Mouse (Mus musculus): ENCODE measurements around the gene Hist2h2aa1. TPM values are rescaled to one million over a fixed set of nuclear protein-coding genes. Genes with fewer than 3 reads are reported as not detected.
"Not testable (repeated sequence)": the region's sequence is repeated elsewhere in the genome, so short reads cannot be mapped to it uniquely, and the experiment has no call there.

Hist2h2aa1 gene
- polyA plus RNA-seq, 1 experiment from 2014 or later = 17.4 TPM

DNA sequence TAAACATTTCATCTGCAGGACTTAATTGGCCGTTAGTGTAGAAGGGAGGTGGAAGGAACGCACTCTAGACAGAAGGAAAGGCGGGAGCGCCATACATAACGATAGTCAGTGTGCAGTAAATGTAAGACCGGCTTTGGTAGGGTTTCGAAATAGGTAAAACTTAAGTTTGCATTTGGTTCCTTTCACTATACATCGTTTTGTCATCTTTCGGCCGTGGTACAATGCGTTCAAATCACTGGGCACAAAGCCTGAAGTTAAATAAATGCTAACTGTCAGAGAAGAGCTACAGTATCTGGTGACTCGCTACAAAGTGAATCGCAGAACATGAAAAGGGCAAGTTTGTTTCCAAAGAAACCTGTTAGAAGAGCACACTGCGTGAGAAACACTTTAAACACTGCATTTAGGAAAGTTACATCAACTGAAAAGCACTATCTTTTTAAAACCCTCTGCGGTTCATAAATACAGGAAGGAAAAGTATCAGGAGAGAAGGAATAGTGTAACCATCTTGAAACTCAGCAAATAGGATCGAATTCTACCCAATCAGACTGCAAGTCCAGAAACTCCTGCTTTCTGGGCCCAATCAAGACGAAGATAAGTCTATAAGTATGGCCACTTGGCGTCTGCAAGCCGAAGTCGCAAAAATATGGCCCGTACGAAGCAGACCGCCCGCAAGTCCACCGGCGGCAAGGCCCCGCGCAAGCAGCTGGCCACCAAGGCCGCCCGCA lies 22.9 kb downstream of the Hist2h2aa1 start, which contains the start of gene Hist2h3b:
Hist2h3b (plus strand) TSS at position 604 of the 725 bp plus-strand sequence.
- H3K9ac ChIP-seq (ENCODE audit: low read length) = peak within 1 kb of the TSS; percentile 81
- H3K4me2 ChIP-seq = peak within 1 kb of the TSS; percentile 82
- H3K27ac ChIP-seq (ENCODE audit: low read depth, low read length) = peak within 1 kb of the TSS; percentile 97
- DNase-seq (ENCODE audit: low spot score, missing footprints) (peak; percentile 97), ATAC-seq (ENCODE audit: low FRiP score) (peak; percentile 62)
- no peaks in the 10 kb centered on the region for H3K27me3 ChIP-seq (ENCODE audit: control insufficient read depth, insufficient read depth, low read length)
- 26% methylated on average over 28 of the region's 30 CpGs for WGBS
- peaks cover 16% of the 10 kb centered on the region for H3K4me1 ChIP-seq (ENCODE audit: control insufficient read depth, insufficient read depth, low read length)
- H3K36me3 ChIP-seq (ENCODE audit: control insufficient read depth, insufficient read depth, low read length) = no peaks in the 10 kb centered on the region
- peak within 1 kb of the TSS; percentile 40 for H3K4me3 ChIP-seq (ENCODE audit: low read depth, low read length)
- H3K9me3 ChIP-seq (ENCODE audit: control insufficient read depth, low read length) = no peaks in the 10 kb centered on the region

DNA sequence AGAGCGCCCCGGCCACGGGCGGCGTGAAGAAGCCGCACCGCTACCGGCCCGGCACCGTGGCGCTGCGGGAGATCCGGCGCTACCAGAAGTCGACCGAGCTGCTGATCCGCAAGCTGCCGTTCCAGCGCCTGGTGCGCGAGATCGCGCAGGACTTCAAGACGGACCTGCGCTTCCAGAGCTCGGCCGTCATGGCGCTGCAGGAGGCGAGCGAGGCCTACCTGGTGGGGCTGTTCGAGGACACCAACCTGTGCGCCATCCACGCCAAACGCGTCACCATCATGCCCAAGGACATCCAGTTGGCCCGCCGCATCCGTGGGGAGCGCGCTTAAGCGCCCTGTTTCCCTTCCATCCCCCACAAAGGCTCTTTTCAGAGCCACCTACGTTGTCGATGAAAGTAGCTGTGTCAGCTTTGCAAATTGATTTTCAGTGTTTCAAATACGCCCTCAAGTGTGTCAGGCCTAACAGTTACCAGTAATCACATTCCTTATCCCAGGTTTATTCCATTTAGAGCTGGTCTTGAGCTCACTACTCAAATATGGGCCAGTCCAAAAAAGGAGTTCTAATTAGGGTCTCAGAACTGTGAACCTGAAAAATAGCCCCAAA lies 23.6 kb downstream of the Hist2h2aa1 start:
- 0% methylated on average over 12 of the region's 44 CpGs for WGBS
- H3K4me3 ChIP-seq (ENCODE audit: low read depth, low read length) = peak overlapping the region; percentile 40
- peak overlapping the region; percentile 97 for H3K27ac ChIP-seq (ENCODE audit: low read depth, low read length)
- DNase-seq (ENCODE audit: low spot score, missing footprints) (peak; percentile 97), ATAC-seq (ENCODE audit: low FRiP score) (peak; percentile 62)
- peak overlapping the region; percentile 82 for H3K4me2 ChIP-seq
- not testable (repeated sequence) for H3K36me3 ChIP-seq (ENCODE audit: control insufficient read depth, insufficient read depth, low read length); H3K27me3 ChIP-seq (ENCODE audit: control insufficient read depth, insufficient read depth, low read length); H3K9me3 ChIP-seq (ENCODE audit: control insufficient read depth, low read length)
- H3K4me1 ChIP-seq (ENCODE audit: control insufficient read depth, insufficient read depth, low read length) = peaks cover 14% of the 10 kb centered on the region
- peak overlapping the region; percentile 81 for H3K9ac ChIP-seq (ENCODE audit: low read length)

DNA sequence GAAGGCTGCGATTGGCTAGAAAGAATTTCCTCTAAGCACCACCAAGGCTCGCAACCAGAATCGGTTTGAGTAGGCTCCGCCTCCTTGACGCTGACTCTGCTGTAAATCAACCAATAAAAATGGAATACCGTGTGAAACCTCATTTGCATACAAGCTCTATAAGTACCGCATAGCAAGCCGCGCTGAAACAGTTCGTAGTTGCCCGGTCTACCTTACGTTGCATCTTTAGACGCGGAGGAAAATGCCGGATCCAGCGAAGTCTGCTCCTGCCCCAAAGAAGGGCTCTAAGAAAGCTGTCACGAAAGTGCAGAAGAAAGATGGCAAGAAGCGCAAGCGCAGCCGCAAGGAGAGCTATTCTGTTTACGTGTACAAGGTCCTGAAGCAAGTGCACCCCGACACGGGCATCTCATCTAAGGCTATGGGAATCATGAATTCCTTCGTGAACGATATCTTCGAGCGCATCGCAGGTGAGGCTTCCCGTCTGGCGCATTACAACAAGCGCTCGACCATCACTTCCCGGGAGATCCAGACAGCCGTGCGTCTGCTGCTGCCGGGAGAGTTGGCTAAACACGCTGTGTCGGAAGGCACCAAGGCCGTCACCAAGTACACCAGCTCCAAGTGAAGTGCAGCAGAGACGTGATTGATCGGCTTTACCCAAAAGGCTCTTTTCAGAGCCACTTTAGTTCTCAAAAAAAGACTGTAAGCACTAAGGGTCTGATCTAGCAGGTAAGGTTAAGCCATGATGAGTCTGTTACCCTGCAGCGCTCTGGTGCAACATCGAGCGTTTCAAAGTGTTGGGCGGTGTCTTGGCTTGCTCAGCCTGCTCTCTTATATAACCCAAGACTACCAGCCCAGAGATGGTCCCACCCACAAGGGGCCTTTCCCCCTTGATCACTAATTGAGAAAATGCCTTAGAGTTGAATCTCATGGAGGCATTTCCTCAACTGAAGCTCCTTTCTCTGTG lies 24.5 kb downstream of the Hist2h2aa1 start, which contains the start of gene Hist2h2bb:
Hist2h2bb (plus strand) TSS at position 242 of the 964 bp plus-strand sequence.
- Histone ChIP-seq H3K9me3 (ENCODE audit: control insufficient read depth, low read length) (no peaks in the 10 kb centered on the region), H3K27ac (ENCODE audit: low read depth, low read length) (peak within 1 kb of the TSS; percentile 97), H3K9ac (ENCODE audit: low read length) (peak within 1 kb of the TSS; percentile 81), H3K27me3 (ENCODE audit: control insufficient read depth, insufficient read depth, low read length) (no peaks in the 10 kb centered on the region), H3K36me3 (ENCODE audit: control insufficient read depth, insufficient read depth, low read length) (no peaks in the 10 kb centered on the region), H3K4me1 (ENCODE audit: control insufficient read depth, insufficient read depth, low read length) (peaks cover 6% of the 10 kb centered on the region), H3K4me3 (ENCODE audit: low read depth, low read length) (peak within 1 kb of the TSS; percentile 40), H3K4me2 (peak within 1 kb of the TSS; percentile 82)
- DNase-seq (ENCODE audit: low spot score, missing footprints) (peak; percentile 100), ATAC-seq (ENCODE audit: low FRiP score) (peak; percentile 98)
- under 1% methylated on average over 45 of the region's 45 CpGs for WGBS

DNA sequence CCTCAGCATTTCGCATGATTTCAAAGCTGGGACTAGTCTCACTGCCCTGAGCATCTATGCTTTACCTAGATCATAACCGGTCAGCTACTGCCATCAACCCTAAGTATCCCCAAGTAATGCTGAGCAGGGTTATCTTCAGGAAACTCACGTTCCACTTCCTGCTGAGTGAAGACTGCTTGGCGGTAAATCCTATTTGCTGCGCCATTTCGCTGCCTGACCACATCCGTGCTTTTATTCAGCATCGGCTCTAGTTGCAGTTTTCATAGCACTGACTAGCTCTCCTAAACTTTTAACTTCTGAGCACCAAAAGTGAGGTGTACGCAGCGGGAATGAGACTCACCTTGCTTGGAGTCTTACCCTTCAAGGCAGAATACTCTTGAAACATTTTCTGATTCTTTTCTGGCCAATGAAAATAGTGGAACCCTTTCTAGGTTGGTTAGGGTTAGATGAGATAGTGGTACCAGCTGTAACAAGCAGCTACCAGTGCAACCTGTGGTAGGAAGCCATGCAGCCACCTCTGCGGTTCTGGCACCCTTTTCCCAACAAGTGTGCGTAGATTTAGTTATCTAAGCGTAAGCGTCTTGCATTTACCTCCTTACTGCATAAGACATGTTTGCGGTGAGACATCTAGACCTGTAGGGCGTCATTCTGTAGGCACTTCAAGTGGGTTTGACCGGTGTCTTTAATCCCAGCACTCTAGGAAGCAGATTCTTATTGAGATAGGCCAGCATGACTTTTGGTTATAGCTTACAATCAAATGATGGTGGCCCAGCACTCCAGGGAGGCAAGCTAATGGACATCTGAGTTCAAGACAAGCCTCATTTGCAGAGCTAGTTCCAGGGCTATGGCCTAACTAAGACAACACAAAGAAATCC lies 28.5 kb downstream of the Hist2h2aa1 start:
- ATAC-seq (ENCODE audit: low FRiP score) (no peak), DNase-seq (ENCODE audit: low spot score, missing footprints) (no peak)
- Histone ChIP-seq H3K27me3 (ENCODE audit: control insufficient read depth, insufficient read depth, low read length) (no peaks in the 10 kb centered on the region), H3K4me1 (ENCODE audit: control insufficient read depth, insufficient read depth, low read length) (peaks cover 2% of the 10 kb centered on the region), H3K4me2 (no peak overlapping the region), H3K36me3 (ENCODE audit: control insufficient read depth, insufficient read depth, low read length) (no peaks in the 10 kb centered on the region), H3K9ac (ENCODE audit: low read length) (no peak overlapping the region), H3K4me3 (ENCODE audit: low read depth, low read length) (no peak overlapping the region), H3K9me3 (ENCODE audit: control insufficient read depth, low read length) (no peaks in the 10 kb centered on the region), H3K27ac (ENCODE audit: low read depth, low read length) (no peak overlapping the region)
- 91% methylated on average over 17 of the region's 17 CpGs for WGBS

DNA sequence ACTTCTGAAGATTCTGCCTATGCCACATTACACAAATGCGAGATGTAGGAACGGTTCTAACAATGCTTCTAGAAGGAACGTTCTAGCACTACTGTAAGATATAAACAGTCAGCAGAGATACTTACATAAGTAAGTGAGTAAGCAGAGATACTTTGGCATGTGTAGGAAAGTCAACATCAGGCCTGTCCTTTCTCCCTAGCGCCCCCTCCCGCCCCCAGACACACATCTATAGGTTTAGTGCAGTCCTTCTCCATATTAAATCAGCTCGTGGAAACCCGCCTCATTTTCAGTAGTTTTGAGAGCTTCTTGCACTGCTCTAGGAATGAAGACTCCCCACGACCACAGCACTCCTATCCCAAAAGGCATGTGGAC lies 32.1 kb downstream of the Hist2h2aa1 start:
- WGBS = 15% methylated on average over 8 of the region's 8 CpGs
- no peak overlapping the region for H3K27ac ChIP-seq (ENCODE audit: low read depth, low read length)
- peak overlapping the region; percentile 68 for H3K4me2 ChIP-seq
- peaks cover 2% of the 10 kb centered on the region for H3K4me1 ChIP-seq (ENCODE audit: control insufficient read depth, insufficient read depth, low read length)
- H3K27me3 ChIP-seq (ENCODE audit: control insufficient read depth, insufficient read depth, low read length) = no peaks in the 10 kb centered on the region; the same call in 1 of the 2 replicates
- DNase-seq (ENCODE audit: low spot score, missing footprints) (no peak), ATAC-seq (ENCODE audit: low FRiP score) (no peak)
- H3K9me3 ChIP-seq (ENCODE audit: control insufficient read depth, low read length) = no peaks in the 10 kb centered on the region
- no peaks in the 10 kb centered on the region for H3K36me3 ChIP-seq (ENCODE audit: control insufficient read depth, insufficient read depth, low read length)
- H3K9ac ChIP-seq (ENCODE audit: low read length) = peak overlapping the region; percentile 61; the same call in 1 of the 2 replicates
- H3K4me3 ChIP-seq (ENCODE audit: low read depth, low read length) = peak overlapping the region; percentile 36

DNA sequence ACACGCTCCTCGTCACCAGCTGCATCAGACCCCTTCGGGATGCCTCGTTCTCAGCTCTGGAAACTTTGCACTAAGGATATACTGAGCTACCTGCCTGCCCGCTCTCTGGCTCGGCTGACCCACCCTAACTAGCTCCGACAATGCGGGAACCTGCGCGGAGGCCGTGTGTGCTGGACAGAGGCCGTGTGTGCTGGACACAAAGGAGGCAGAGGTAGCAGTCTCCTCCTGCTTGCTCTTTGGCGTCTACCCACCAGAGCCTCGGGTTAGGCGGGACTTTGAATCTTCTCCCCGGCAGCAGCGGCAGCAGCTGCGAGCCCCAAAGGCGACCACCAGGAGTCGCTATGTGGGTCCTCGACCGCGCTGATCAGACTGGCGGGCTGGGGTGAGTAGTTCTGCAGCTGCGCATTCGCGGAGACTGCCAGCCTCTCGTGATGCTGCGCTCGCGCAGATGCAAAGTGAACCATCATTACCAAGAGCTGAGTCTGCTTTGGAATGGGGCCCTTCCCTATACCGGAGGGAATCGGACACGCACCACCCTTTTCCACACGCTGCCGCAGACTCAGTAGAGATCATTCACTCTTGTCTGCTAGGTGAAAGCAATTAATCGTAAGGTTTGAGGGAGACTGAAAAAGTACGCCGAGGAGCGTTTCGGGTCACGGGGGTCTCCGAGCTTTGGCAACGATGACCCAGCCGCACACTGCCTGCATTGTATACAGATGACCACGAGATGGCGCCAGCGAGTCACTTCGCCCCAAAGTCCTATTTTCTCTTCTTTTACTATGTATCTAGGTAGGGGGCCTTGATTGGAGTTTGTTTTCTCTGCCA lies 32.7 kb downstream of the Hist2h2aa1 start:
- H3K4me3 ChIP-seq (ENCODE audit: low read depth, low read length) = peak overlapping the region; percentile 36
- no peaks in the 10 kb centered on the region for H3K9me3 ChIP-seq (ENCODE audit: control insufficient read depth, low read length)
- H3K4me2 ChIP-seq = peak overlapping the region; percentile 68
- WGBS = under 1% methylated on average over 49 of the region's 49 CpGs
- H3K27ac ChIP-seq (ENCODE audit: low read depth, low read length) = peak overlapping the region; percentile 63
- DNase-seq (ENCODE audit: low spot score, missing footprints) (peak; percentile 99), ATAC-seq (ENCODE audit: low FRiP score) (peak; percentile 96)
- H3K4me1 ChIP-seq (ENCODE audit: control insufficient read depth, insufficient read depth, low read length) = peaks cover 2% of the 10 kb centered on the region
- no peaks in the 10 kb centered on the region for H3K36me3 ChIP-seq (ENCODE audit: control insufficient read depth, insufficient read depth, low read length)
- no peaks in the 10 kb centered on the region; the same call in 1 of the 2 replicates for H3K27me3 ChIP-seq (ENCODE audit: control insufficient read depth, insufficient read depth, low read length)
- H3K9ac ChIP-seq (ENCODE audit: low read length) = peak overlapping the region; percentile 63

DNA sequence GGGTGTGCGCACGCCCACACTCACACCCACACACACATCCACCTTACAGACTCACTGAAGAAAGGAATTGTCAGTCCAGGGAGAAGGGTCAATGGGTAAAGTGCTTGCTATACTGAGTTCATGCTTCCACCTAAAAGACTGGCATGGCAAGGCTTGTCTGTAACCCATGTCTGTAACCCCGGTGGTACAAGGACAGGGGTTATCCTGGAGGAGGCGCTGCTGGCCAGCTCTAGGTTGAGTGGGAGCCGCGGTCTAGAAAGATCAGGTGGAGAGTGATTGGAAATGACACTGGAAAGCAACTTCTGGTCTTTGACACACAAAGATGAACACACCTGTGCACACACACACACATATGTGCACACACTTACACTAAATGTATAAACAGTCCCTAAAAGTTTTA lies 35.4 kb downstream of the Hist2h2aa1 start:
- H3K27me3 ChIP-seq (ENCODE audit: control insufficient read depth, insufficient read depth, low read length) = peaks cover 4% of the 10 kb centered on the region; the same call in 1 of the 2 replicates
- H3K4me3 ChIP-seq (ENCODE audit: low read depth, low read length) = no peak overlapping the region
- no peak overlapping the region for H3K4me2 ChIP-seq
- H3K36me3 ChIP-seq (ENCODE audit: control insufficient read depth, insufficient read depth, low read length) = no peaks in the 10 kb centered on the region
- H3K9me3 ChIP-seq (ENCODE audit: control insufficient read depth, low read length) = no peaks in the 10 kb centered on the region
- no peak for ATAC-seq (ENCODE audit: low FRiP score)
- H3K4me1 ChIP-seq (ENCODE audit: control insufficient read depth, insufficient read depth, low read length) = peaks cover 6% of the 10 kb centered on the region
- no peak overlapping the region for H3K9ac ChIP-seq (ENCODE audit: low read length)
- H3K27ac ChIP-seq (ENCODE audit: low read depth, low read length) = no peak overlapping the region
- no peak for DNase-seq (ENCODE audit: low spot score, missing footprints)
- 62% methylated on average over 6 of the region's 6 CpGs for WGBS

Data from midbrain, embryonic 11.5 days (tissue).